Mouse (Mus musculus): ENCODE data around the gene Pik3r1. TPM values are rescaled to one million over a fixed set of nuclear protein-coding genes. Genes with fewer than 3 reads are reported as not detected.
A peak's percentile ranks its signal among the peaks of the same experiment; 100 is the strongest.

The Pik3r1 gene
- polyA plus RNA-seq, 1 experiment: 38.5 TPM

- DNase-seq (ENCODE audit: low read depth): no peak
These were observed 806 bp downstream of the Pik3r1 start for GRCm38 (mm10) chr13:101767013-101767808.

- DNase-seq (ENCODE audit: low read depth): peak; percentile 91
These were observed 1.4 kb downstream of the Pik3r1 start for GRCm38 (mm10) chr13:101766605-101767012.

- no peak for DNase-seq (ENCODE audit: low read depth)
These were observed 2.0 kb downstream of the Pik3r1 start for GRCm38 (mm10) chr13:101765976-101766375.

DNA sequence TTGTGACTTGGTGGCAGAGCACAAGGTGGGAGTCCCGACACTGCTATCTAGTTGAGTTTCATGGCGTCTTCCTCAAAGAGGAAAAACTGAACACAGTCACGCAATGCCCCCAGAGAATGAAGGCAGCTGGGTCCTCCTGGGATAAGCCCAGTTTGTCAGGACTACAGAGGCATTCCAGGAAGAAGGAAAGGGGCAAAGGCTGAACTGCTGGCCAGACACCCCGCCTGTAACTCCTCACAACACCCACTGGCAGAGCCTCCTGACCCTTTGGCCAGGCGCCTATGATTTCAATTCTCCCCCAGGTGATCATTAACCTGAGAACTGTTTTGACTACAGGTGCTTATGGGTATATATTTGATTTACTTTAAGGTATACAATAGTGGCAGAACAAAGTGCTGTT is 3.9 kb downstream of the Pik3r1 start:
- DNase-seq (ENCODE audit: low read depth): no peak

- no peak for DNase-seq (ENCODE audit: low read depth)
These were observed 4.3 kb downstream of the Pik3r1 start for GRCm38 (mm10) chr13:101763676-101764075.

GRCm38 (mm10) chr13:101763149-101763548 is 4.9 kb downstream of the Pik3r1 start:
- DNase-seq (ENCODE audit: low read depth): no peak

GRCm38 (mm10) chr13:101761617-101762016 is 6.4 kb downstream of the Pik3r1 start:
- no peak for DNase-seq (ENCODE audit: low read depth)

DNA sequence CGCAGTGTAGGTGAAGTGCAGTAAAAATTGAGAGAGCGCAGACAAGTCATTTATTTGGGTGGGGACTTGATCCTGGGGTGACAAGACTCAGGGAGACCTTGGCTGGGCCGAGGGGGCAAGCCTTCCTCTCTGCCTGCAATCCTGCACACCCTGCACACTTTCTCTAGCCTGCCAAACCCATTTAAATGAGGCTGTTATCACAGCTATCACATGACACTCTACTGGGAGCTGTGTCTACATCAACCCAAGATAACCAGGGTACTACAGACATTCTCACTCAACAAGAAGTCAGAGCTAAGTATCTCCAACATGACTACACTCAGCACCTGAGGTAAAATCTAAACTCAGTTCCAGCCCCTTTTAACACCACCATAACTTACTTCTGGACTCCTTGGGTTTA is 7.1 kb downstream of the Pik3r1 start:
- DNase-seq (ENCODE audit: low read depth): no peak

DNA sequence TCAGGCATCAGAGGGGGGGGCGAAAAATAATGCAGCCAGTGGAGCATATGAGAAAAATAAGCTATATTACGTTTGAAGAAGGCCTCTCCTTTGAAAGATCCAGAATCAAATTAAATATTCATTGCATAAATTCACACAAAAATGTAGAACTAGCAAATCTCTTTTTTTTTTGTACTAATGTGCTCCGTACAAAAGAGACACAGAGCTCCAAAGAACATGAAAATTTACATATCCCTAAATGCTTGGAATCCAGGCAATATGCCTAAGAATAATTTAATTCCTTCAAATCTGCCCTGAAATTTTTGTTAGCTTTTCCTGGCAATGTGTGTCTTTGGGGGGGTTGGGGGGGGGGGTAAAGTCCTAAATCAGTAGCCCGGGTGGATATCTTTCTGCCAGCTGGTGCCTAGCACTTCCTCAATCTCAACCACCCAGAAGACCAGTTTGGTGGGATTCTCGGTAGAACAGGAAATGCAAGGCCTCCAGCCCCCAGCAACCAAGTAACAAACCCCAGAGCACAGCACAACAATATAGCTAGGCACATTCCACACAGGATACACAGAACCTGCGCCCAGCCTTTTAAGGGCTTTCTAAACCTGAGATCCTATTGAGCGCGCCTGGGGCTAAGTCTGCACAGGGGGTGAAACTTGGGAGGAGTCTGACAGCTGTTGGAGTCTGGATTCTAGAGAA is 7.9 kb downstream of the Pik3r1 start:
- no peak for DNase-seq (ENCODE audit: low read depth)

DNA sequence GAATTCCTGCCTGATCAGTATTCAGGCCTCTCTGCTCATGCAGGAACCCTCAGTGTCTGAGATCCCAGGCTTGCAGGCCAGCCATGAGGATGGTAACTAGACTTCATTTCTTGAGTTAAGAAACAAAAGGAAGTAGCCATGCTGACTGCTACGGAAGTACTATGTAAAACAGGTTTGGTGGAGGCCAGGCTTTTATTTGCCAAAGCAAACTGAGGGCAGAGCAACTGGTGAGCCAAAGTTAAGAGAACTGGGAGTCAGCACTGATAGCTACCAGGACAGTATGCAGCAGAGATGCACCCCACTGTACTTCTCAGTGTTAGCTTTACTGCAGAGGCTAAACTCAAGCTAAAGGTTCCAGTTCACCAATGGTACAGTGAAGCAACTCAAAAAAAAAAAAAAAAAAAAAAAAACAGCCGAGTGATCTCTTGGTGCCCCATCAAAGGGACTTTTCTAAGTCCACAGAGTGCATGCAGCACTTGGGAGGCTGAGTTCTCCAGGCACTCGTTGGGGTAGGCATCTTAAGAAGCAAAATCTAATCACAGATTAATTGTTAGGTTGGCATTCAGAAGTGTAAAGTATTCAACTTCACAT is 8.6 kb downstream of the Pik3r1 start:
- DNase-seq (ENCODE audit: low read depth): no peak

- DNase-seq (ENCODE audit: low read depth): no peak
These were observed 10.1 kb downstream of the Pik3r1 start for GRCm38 (mm10) chr13:101757801-101758422.

GRCm38 (mm10) chr13:101755228-101755627 is 12.8 kb downstream of the Pik3r1 start:
- DNase-seq (ENCODE audit: low read depth): no peak

- no peak for DNase-seq (ENCODE audit: low read depth)
These were observed 14.4 kb downstream of the Pik3r1 start for GRCm38 (mm10) chr13:101753639-101754038.

GRCm38 (mm10) chr13:101751816-101752215 is 16.2 kb downstream of the Pik3r1 start:
- no peak for DNase-seq (ENCODE audit: low read depth)

GRCm38 (mm10) chr13:101746012-101746595 is 21.9 kb downstream of the Pik3r1 start:
- no peak for DNase-seq (ENCODE audit: low read depth)

DNA sequence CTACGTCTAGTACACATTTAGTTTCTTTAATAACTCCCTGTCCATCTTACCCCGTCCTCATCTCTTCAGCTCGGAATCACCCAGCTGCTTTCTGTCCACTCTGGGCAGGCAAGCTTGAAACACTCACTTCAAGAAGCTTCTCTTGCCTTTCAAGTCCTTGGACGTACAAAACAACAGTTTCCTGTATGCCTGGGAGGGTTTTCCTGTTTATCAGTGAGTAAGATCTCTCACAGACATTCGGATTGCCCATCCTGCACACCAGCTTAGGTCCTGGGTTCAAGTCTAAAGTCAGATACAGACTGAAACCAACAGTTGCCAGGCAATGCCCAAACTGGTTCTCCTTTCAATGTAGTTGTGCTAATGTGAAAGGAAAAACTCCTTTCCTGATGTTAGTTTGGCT is 23.1 kb downstream of the Pik3r1 start:
- no peak for DNase-seq (ENCODE audit: low read depth)

DNA sequence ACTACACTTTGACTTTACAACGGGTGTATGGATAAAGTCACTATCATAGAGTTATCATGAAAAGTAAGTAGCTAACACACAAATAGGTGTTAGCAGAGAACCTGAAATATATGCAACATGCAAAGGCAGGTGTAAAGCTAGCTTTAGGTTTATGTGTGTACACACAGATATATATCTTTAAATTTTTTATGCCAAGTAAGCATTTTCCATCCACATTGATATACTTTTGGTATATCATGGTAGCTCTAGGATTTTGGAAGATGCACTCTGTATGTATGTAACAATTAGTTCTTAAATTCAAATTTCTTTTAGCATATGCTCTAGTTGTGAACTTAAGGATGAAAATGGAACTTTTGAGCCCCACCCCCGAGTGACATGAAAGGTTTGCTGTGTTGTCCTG is 24.0 kb downstream of the Pik3r1 start:
- DNase-seq (ENCODE audit: low read depth): no peak

GRCm38 (mm10) chr13:101743247-101743646 is 24.8 kb downstream of the Pik3r1 start:
- DNase-seq (ENCODE audit: low read depth): no peak

GRCm38 (mm10) chr13:101742596-101742995 is 25.4 kb downstream of the Pik3r1 start:
- DNase-seq (ENCODE audit: low read depth): no peak

DNA sequence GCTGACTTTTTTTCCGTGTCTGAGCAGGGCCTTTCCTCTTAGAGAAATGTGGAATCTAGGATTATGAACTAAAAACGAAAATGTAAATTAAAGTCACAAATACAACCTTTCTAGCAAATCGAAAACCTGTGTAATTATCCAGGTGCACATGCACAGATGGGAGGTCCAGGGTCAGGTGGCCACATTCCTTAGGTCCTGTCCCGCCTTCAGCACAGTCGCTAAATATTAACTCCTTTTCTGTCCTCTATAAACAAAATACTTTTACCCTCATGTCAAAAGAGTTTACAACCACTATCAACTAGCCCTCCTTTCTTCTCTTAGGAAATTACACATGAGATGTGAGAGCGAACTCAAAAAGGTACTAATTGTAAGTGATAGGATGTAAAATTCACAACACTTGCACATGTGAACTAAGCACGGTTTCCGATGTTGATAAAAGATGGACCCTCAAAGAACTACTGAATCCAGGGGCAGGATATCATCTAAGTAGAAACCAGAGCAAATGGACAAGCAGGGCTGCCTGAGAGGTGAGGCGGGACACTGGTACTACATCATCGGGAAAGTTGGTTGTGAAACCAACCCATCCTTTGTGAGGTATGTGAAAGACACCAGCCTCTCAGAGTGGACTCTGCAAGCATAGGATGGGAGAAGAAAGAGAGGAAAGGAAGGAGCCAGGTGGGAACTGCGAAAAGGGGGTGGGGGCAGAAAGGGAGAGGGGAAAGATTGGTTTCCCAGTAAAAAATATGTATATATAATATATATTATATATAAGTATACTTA is 26.3 kb downstream of the Pik3r1 start:
- no peak for DNase-seq (ENCODE audit: low read depth)

- no peak for DNase-seq (ENCODE audit: low read depth)
These were observed 28.2 kb downstream of the Pik3r1 start for GRCm38 (mm10) chr13:101739732-101740381.

Measured in gonadal fat pad, adult 2 months (tissue).